Mouse (Mus musculus) erythroblast, embryonic 14.5 days (primary cell): Measurements from ENCODE around the gene Tead3.

ENCODE experiments used
- GATA1 ChIP-seq: IDR thresholded peaks from 2 replicates; pipeline ENCODE4 v1.6.1; 2012; ENCODE audit warnings: low read length, inconsistent platforms, mixed read lengths
- TAL1 ChIP-seq: IDR thresholded peaks from 3 replicates; pipeline ENCODE4 v1.6.1; 2012; ENCODE audit warnings: low read length, inconsistent platforms, mixed read lengths

GRCm38 (mm10) chr17:28323786-28324185 is 26.8 kb downstream of the Tead3 start:
- no peak for TF ChIP-seq TAL1
- no peak for TF ChIP-seq GATA1
